Comparison of ENCODE assay signal across 13 mouse cellular contexts in the genomic region with DNA sequence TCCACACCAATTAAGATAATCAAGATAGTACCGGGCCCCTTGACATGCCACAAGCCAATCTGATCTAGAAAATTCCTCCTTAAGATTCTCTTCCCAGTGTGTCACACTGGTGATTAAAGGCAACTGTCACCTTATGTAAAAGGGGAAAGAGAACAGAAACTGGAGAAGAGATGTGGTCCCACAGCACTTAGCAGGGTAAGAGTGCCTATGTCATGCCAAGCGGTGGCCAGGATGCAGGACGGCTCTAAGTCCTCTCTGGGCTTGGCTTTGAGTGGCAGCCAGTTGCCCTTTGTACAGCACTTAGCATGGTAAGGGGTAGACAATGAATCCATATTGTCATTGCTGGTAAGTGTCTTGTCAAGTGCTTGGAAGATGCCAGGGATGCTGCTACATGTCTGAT.
"Had no signal": no experiment of that assay in that cellular context is flagged by ENCODE, and none has a peak within 500 bp of the region (broad histone marks: within the 10 kb centered on the region; RNA-seq: fewer than 3 reads in every experiment).

No protein-coding gene starts in this region.

- DNase-seq: gastrocnemius, postnatal 10 days; gastrocnemius, postnatal 25 days; heart, adult 18-20 months; heart, postnatal 10 days; kidney, adult 11 months; kidney, adult 2 months; kidney, adult 9 months; kidney, postnatal 14 days; kidney, postnatal 36 days; liver; liver, embryonic 13.5 days had no signal

- ATAC-seq: hindbrain, postnatal 0 days; intestine, embryonic 16.5 days had no signal
